In genomic region chr3:22076561-22076935, GRCm38 (mm10) we compare ENCODE assay signal across 8 mouse cellular contexts. TPM values are rescaled to one million over a fixed set of nuclear protein-coding genes. Genes with fewer than 3 reads are reported as not detected.
DNase-seq lines count a peak whose midpoint lies in the region; ATAC-seq and TF ChIP-seq lines count a peak whose summit lies in the region.

Tbl1xr1 (plus strand) TSS chr3:22076652.

- ATAC-seq in G1E (ENCODE audit: extremely low read depth, insufficient number of reproducible peaks, low FRiP score, poor library complexity, severe bottlenecking): peak; percentile 10; the same call in 1 of the 2 replicates
- ATAC-seq in frontal cortex, adult (ENCODE audit: low TSS enrichment): peak; percentile 62
- peak; percentile 44 to 52; a peak in 3 of 4 replicates for ATAC-seq in hematopoietic stem cell, adult 5-6 weeks (replicated peaks in 1 of 2; ENCODE audit: insufficient read depth in 1 of 2, low FRiP score in 2 of 2, low TSS enrichment in 1 of 2, low read depth in 1 of 2, poor library complexity in 2 of 2, severe bottlenecking in 2 of 2)
- ATAC-seq in lung, postnatal 0 days: peak; percentile 88

- 1% methylated on average over 42 of the region's 46 CpGs for WGBS in cerebellum, adult 2 months
- 2% methylated on average over 29 of the region's 46 CpGs for WGBS in lung, postnatal 0 days

- peak within 1 kb of the TSS; percentile 92 for H3K27ac ChIP-seq in cerebellum, adult 2 months (ENCODE audit: insufficient read depth, low read length)
- H3K27ac ChIP-seq in lung, postnatal 0 days (ENCODE audit: low read length): peak within 1 kb of the TSS; percentile 97

- H3K9me3 ChIP-seq in G1E (replicated peaks): no peaks in the 10 kb centered on the region
- no peaks in the 10 kb centered on the region for H3K9me3 ChIP-seq in lung, postnatal 0 days (ENCODE audit: low read length)

- TF ChIP-seq CTCF in G1E (IDR thresholded peaks at IDR 0.05; ENCODE audit: low read depth, low read length): no peak
- TF ChIP-seq CTCF in cerebellum, adult 2 months (IDR thresholded peaks at IDR 0.05; ENCODE audit: borderline replicate concordance, insufficient read depth, low read depth, low read length): no peak
- TF ChIP-seq CTCF in lung, postnatal 0 days (IDR thresholded peaks at IDR 0.05): no peak

- peak within 1 kb of the TSS; percentile 92 for H3K4me3 ChIP-seq in G1E (ENCODE audit: low read depth, low read length)
- peak within 1 kb of the TSS; percentile 70 for H3K4me3 ChIP-seq in cerebellum, adult 2 months (replicated peaks; ENCODE audit: insufficient read depth, low read depth, low read length)
- peak within 1 kb of the TSS; percentile 99 for H3K4me3 ChIP-seq in lung, postnatal 0 days (ENCODE audit: low read depth, low read length)

- H3K36me3 ChIP-seq in G1E (replicated peaks): peaks cover 20% of the 10 kb centered on the region
- H3K36me3 ChIP-seq in lung, postnatal 0 days (ENCODE audit: insufficient read depth, low read length): no peaks in the 10 kb centered on the region

- H3K4me2 ChIP-seq in lung, postnatal 0 days (replicated peaks; ENCODE audit: low read depth, low read length): peak within 1 kb of the TSS; percentile 85

- H3K9ac ChIP-seq in lung, postnatal 0 days (replicated peaks; ENCODE audit: low read depth): peak within 1 kb of the TSS; percentile 92

- TF ChIP-seq POLR2A in cerebellum, adult 2 months (IDR thresholded peaks at IDR 0.05; ENCODE audit: borderline replicate concordance, insufficient read depth, low read length): 0 out of 2 replicates have a peak, but pooled peaks have one; percentile 19

- H3K27me3 ChIP-seq in G1E (ENCODE audit: insufficient read depth, low read length): no peaks in the 10 kb centered on the region
- no peaks in the 10 kb centered on the region for H3K27me3 ChIP-seq in cerebellum, adult 2 months (ENCODE audit: control insufficient read depth, insufficient read depth, low read length)
- H3K27me3 ChIP-seq in lung, postnatal 0 days (replicated peaks; ENCODE audit: insufficient read depth, low read length): no peaks in the 10 kb centered on the region

- peaks cover 53% of the 10 kb centered on the region for H3K4me1 ChIP-seq in G1E (ENCODE audit: insufficient read depth, low read depth, low read length)
- H3K4me1 ChIP-seq in cerebellum, adult 2 months (ENCODE audit: control insufficient read depth, insufficient read depth, low read length): peaks cover 8% of the 10 kb centered on the region; the same call in 1 of the 2 replicates
- H3K4me1 ChIP-seq in lung, postnatal 0 days (ENCODE audit: insufficient read depth, low read depth, low read length): peaks cover 10% of the 10 kb centered on the region; the same call in 1 of the 2 replicates

- peak; percentile 80 for DNase-seq in G1E (ENCODE audit: low spot score)
- peak; percentile 97 for DNase-seq in cerebellum, adult 2 months
- DNase-seq in layer of hippocampus, adult 9-10 months (ENCODE audit: low spot score): peak; percentile 77
- DNase-seq in lung, postnatal 0 days (ENCODE audit: low spot score): peak; percentile 97
- DNase-seq in ovary, postnatal 36 days (ENCODE audit: low spot score): peak; percentile 95
- DNase-seq in thymus, postnatal 25 days: peak; percentile 96

- no peak for TF ChIP-seq EP300 in lung, postnatal 0 days (IDR thresholded peaks at IDR 0.05)

RNA-seq across cellular contexts. Expression of gene Tbl1xr1, which starts in this region (rescaled TPM):
- total RNA-seq in G1E (2014; fragmentation: Nextera tagmentation): 77.4 and 95.8 TPM in 2 replicates
- 46.0 and 53.5 TPM in 2 replicates for total RNA-seq in G1E (2017)
- polyA plus RNA-seq in G1E (2012): 20.3 and 25.9 TPM in 2 replicates
- 40.0 and 43.6 TPM in 2 replicates for polyA plus RNA-seq in cerebellum, adult 2 months (2012; rRNA removed)
- total RNA-seq in hematopoietic stem cell, adult 5-6 weeks (2017): 76.1 and 86.5 TPM in 2 replicates
- 9.6 and 16.2 TPM in 2 replicates for polyA plus RNA-seq in lung, postnatal 0 days (2015; fragmentation: Nextera tagmentation; extraction: Ambion mirVana)

Comparison
In these comparisons a context has a peak if more than half of its experiments do, and no peak if none do; other contexts are left out.
1. Peak in every context shown above with its lines: DNase-seq, ATAC-seq, H3K4me3 ChIP-seq and H3K27ac ChIP-seq.
2. ATAC-seq: peak in every context shown above with its lines; median percentile 88 in lung, postnatal 0 days; 62 in frontal cortex, adult; 48 in hematopoietic stem cell, adult 5-6 weeks; 10 in G1E.